Mouse (Mus musculus): ENCODE measurements around the gene Cmas. TPM values are rescaled to one million over a fixed set of nuclear protein-coding genes. Genes with fewer than 3 reads are reported as not detected.

The Cmas gene
- polyA plus RNA-seq, 1 experiment from 2014 or later: 68.9 TPM

Other genes starting within 250 kb of the Cmas start
- gene Ldhb, start 248.7 kb upstream of the Cmas start, polyA plus RNA-seq (2016; fragmentation: Nextera tagmentation; extraction: Ambion mirVana): 512 and 551 TPM in 2 replicates
- 0.26 and 0.89 TPM in 2 replicates for gene Kcnj8, start 185.1 kb upstream of the Cmas start, polyA plus RNA-seq (2016; fragmentation: Nextera tagmentation; extraction: Ambion mirVana)
- 0.73 and 1.0 TPM in 2 replicates for gene Abcc9, start 54.4 kb upstream of the Cmas start, polyA plus RNA-seq (2016; fragmentation: Nextera tagmentation; extraction: Ambion mirVana)
- 0.06 TPM in 1 of 2 replicates, not detected in the other for gene Sult6b2, start 47.8 kb downstream of the Cmas start, polyA plus RNA-seq (2016; fragmentation: Nextera tagmentation; extraction: Ambion mirVana)
- gene St8sia1, start 207.8 kb downstream of the Cmas start, polyA plus RNA-seq (2016; fragmentation: Nextera tagmentation; extraction: Ambion mirVana): 2.3 and 2.6 TPM in 2 replicates